Mouse (Mus musculus) spleen, adult 2 months (tissue): ENCODE measurements around the gene Gm7138. TPM values are rescaled to one million over a fixed set of nuclear protein-coding genes. Genes with fewer than 3 reads are reported as not detected.
"Not testable (repeated sequence)": the region's sequence is repeated elsewhere in the genome, so short reads cannot be mapped to it uniquely, and the experiment has no call there.

Experiments
- DNase-seq, 2 experiments: peaks; one replicate each; pipeline versions ENCODE4 v3.0.0 to v3.0.0-alpha.2; 2012 to 2021; ENCODE audit warnings: low spot score in 2 of 2, low read depth in 1 of 2
- H3K27ac ChIP-seq: fragments of 200-500 bp; 2 replicates; pipeline ENCODE4 v1.5.1; 2012; ENCODE audit warnings: low read length, inconsistent platforms; ENCODE audit not compliant: insufficient read depth
- H3K27me3 ChIP-seq: fragments of 200-500 bp; 2 replicates; pipeline ENCODE4 v1.6.1; 2012; ENCODE audit warnings: mild to moderate bottlenecking, moderate library complexity, low read length, inconsistent platforms; ENCODE audit not compliant: control insufficient read depth, insufficient read depth
- H3K36me3 ChIP-seq: fragments of 200-500 bp; 2 replicates; pipeline ENCODE4 v1.6.1; 2012; ENCODE audit warnings: mild to moderate bottlenecking, low read length, inconsistent platforms; ENCODE audit not compliant: control insufficient read depth, insufficient read depth
- H3K4me1 ChIP-seq: fragments of 200-500 bp; 2 replicates; pipeline ENCODE4 v1.6.1; 2011; ENCODE audit warnings: inconsistent platforms; ENCODE audit not compliant: control insufficient read depth, insufficient read depth, insufficient read length
- H3K4me3 ChIP-seq: fragments of 200-500 bp; 2 replicates; pipeline ENCODE4 v1.5.1; 2011; ENCODE audit warnings: mild to moderate bottlenecking, inconsistent platforms; ENCODE audit not compliant: insufficient read depth, insufficient read length; ENCODE audit errors: extremely low read depth
- CTCF ChIP-seq: fragments of 200-500 bp; IDR thresholded peaks from 2 replicates; pipeline ENCODE4 v1.5.1; 2011; ENCODE audit warnings: mild to moderate bottlenecking, inconsistent platforms; ENCODE audit not compliant: insufficient read depth, insufficient read length, insufficient replicate concordance; ENCODE audit errors: extremely low read depth
- POLR2A ChIP-seq: fragments of 200-500 bp; IDR thresholded peaks from 2 replicates; pipeline ENCODE4 v1.6.1; 2011; ENCODE audit warnings: low read depth, low read length, inconsistent platforms
- WGBS: fragments of 180-500 bp; shearing (Covaris S2); methylation state at CpG from one replicate; pipeline ENCODE4 v1.1.7; 2018; 5-methylcytosine and 5-hydroxymethylcytosine counted together
- polyA plus RNA-seq: library from polyadenylated mRNA; depleted of rRNA; stranded (reverse); fragments of >200 nt; gene quantifications from 2 replicates; pipeline ENCODE4 v1.2.3, GENCODE M21; 2012

The Gm7138 gene
- polyA plus RNA-seq, 1 experiment, result not detected

DNA sequence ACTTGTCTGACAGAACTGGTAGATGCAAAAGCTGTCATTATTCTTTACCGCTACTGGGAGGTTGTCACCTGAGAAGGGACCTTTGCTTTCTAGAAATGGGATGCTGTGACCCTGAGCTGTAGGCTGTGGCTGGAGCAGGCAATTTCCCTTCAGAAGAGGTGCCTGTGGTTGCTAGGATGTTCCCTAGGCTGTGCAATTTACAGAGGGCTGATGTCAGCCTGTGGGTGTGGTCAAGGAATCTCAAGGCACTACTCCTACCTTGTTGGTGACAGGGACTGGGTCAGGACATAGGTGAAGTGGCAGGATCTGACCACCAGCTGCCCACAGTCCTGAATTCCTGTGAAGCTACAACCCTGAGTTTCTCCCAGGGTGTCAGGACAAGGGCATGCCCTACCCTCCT, 7.0 kb downstream of the Gm7138 start:
- WGBS, result 83% methylated on average over 1 of the region's 1 CpGs
- no peak for TF ChIP-seq POLR2A
- TF ChIP-seq CTCF, result no peak
- no peaks in the 10 kb centered on the region for H3K27me3 ChIP-seq

DNA sequence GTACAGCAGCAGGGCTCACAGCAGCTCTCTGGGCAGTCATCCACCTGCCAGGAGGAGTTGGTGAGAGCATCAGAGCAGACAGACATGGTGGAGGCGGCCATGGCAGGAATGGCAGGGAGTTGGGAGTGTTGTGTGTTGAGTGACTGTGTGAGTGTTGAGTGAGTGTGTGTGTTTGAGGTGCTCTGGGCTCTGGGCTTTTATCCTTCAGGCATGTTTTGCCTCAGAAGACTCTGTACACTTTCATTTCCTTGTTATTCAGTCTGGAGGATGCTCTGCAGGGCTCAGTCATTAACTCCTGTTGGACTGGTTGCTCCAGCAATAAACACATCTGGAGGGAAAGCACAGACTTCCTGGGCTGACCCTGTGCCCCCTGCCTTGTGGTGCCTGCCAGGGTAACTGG, 17.2 kb downstream of the Gm7138 start, which contains the start of gene Gm3233:
Gene Gm3233, minus strand, starts transcription at position 101 of the 400 bp plus-strand sequence.
- H3K36me3 ChIP-seq, H3K4me3 ChIP-seq, H3K27me3 ChIP-seq, H3K4me1 ChIP-seq, DNase-seq, H3K27ac ChIP-seq: not testable (repeated sequence)
- WGBS, result no CpG with 5 or more reads among the region's 1 CpGs

More for the DNA sequence above, 7.0 kb downstream of the Gm7138 start:
- no peak for DNase-seq
- Histone ChIP-seq H3K4me1 (no peaks in the 10 kb centered on the region), H3K27ac (no peak overlapping the region), H3K36me3 (no peaks in the 10 kb centered on the region), H3K4me3 (no peak overlapping the region)

DNA sequence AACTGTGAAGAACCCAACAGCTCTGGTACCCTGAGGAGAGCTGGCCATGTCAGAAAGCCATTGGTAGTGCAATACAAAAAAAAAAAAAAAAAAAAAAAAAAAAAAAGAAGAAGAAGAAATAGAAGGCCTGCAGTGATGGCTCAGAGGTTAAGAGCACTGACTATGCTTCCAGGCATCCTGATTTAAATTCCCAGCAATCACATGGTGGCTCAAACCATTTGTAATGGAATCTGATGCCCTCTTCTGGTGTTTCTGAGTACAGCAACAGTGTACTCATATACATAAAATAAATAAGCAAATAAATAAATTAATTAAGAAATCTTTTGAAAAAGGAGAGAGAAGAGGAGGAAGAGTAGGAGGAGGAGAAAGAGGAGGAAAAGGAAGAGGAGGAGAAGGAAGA, 23.3 kb downstream of the Gm7138 start:
- Histone ChIP-seq H3K4me1 (no peaks in the 10 kb centered on the region), H3K36me3 (no peaks in the 10 kb centered on the region), H3K27ac (no peak overlapping the region), H3K27me3 (no peaks in the 10 kb centered on the region), H3K4me3 (no peak overlapping the region)
- TF ChIP-seq CTCF (no peak), POLR2A (no peak)
- DNase-seq, result no peak

DNA sequence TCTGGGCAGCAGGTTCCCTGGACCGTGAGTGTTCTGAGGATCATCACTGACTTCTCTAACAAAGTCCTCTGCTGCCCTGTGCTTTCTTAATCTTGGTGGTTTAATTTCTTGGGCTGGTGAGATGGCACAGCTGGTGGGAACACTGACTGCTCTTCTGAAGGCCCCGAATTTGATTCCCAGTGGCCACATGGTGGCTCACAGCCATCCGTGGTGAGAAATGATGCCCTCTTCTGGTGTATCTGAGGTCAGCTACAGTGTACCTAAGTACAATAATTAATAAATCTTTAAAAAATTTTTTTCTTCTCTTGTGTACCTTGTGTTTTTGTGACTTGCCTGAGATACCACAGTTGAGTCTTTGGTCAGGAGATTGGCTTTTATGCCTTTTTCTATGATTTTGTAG, 24.4 kb downstream of the Gm7138 start:
- not testable (repeated sequence) for H3K27ac ChIP-seq, DNase-seq, H3K4me3 ChIP-seq, H3K27me3 ChIP-seq, H3K36me3 ChIP-seq, H3K4me1 ChIP-seq
- 49% methylated on average over 3 of the region's 3 CpGs for WGBS

DNA sequence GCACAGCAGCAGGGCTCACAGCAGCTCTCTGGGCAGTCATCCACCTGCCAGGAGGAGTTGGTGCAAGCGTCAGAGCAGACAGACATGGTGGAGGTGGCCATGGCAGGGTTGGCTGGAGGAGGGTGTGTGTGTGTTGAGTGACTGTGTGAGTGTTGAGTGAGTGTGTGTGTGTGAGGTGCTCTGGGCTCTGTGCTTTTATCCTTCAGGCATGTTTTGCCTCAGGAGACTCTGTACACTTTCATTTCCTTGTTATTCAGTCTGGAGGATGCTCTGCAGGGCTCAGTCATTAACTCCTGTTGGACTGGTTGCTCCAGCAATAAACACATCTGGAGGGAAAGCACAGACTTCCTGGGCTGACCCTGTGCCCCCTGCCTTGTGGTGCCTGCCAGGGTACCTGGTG, 25.5 kb downstream of the Gm7138 start, which contains the start of gene Gm9736:
Gene Gm9736, minus strand, starts transcription at position 101 of the 400 bp plus-strand sequence.
- H3K27me3 ChIP-seq, H3K27ac ChIP-seq, H3K4me1 ChIP-seq, H3K36me3 ChIP-seq, DNase-seq, H3K4me3 ChIP-seq: not testable (repeated sequence)
- WGBS, result 73% methylated on average over 1 of the region's 1 CpGs

DNA sequence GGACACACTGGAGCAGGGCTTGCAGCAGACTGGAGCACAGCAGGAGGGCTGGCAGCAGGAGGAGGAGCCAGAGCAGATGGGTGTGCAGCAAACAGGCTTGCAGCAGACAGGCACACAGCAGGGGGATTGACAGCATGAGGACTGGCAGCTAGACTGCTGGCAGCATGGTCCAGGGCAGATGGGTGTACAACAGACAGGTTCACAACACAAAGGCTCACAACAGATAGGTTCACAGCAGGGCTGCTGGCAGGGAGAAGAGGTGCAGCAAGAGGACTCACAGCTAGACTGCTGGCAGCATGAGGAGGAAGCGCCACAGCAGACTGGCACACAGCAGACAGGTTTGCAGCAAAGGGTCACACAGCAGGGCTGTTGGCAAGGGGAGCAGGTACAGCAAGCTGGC, 26.1 kb downstream of the Gm7138 start:
- not testable (repeated sequence) for DNase-seq, H3K27me3 ChIP-seq, H3K4me3 ChIP-seq, H3K4me1 ChIP-seq, H3K36me3 ChIP-seq, H3K27ac ChIP-seq
- whole genome bisulfite sequencing, result 80% methylated on average over 1 of the region's 1 CpGs

DNA sequence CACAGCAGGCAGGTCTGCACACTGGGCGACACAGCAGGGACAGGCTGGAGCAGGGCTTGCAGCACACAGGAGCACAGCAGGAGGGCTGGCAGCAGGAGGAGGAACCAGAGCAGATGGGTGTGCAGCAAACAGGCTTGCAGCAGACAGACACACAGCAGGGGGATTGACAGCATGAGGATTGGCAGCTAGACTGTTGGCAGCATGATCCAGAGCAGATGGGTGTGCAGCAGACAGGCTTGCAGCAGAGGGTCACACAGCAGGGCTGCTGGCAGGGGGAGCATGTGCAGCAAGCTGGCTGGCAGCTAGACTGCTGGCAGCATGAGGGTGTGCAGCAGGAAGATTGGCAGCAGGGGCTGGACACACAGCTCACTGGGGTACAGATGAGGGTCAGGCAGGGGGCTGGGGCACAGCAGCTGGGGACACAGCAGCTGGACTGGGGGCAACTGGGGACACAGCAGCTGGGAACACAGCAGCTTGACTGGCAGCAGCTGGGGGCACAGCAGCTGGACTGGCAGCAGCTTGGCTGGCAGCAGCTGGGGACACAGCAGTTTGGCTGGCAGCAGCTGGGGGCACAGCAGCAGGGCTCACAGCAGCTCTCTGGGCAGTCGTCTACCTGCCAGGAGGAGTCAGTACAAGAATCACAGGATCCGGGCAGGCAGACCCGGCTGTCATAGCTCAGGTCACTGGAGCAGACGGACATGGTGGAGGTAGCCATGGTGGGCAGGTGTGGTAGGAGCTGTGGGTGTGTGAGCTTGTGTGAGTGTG, 34.6 kb downstream of the Gm7138 start, which contains the start of gene Gm18596:
Gene Gm18596, minus strand, starts transcription at position 715 of the 765 bp plus-strand sequence.
- not testable (repeated sequence) for DNase-seq

More for the DNA sequence above, 34.6 kb downstream of the Gm7138 start, which contains the start of gene Gm18596:
- H3K4me1 ChIP-seq, H3K27ac ChIP-seq, H3K4me3 ChIP-seq, H3K27me3 ChIP-seq, H3K36me3 ChIP-seq: not testable (repeated sequence)
- 65% methylated on average over 5 of the region's 5 CpGs for WGBS
